Mouse (Mus musculus): ENCODE measurements around the gene Ly6g6d. TPM values are rescaled to one million over a fixed set of nuclear protein-coding genes. Genes with fewer than 3 reads are reported as not detected.
"Not testable (repeated sequence)": the region's sequence is repeated elsewhere in the genome, so short reads cannot be mapped to it uniquely, and the experiment has no call there.

Gene Ly6g6d
- total RNA-seq (2022): under 1 TPM in 2 of 4 experiments, not detected in 2; 0.46 to 0.68 TPM

GRCm38 (mm10) chr17:35077786-35078233 is at the start of gene Ly6g6d:
Ly6g6d (minus strand) TSS chr17:35078065.
- no peak for DNase-seq

DNA sequence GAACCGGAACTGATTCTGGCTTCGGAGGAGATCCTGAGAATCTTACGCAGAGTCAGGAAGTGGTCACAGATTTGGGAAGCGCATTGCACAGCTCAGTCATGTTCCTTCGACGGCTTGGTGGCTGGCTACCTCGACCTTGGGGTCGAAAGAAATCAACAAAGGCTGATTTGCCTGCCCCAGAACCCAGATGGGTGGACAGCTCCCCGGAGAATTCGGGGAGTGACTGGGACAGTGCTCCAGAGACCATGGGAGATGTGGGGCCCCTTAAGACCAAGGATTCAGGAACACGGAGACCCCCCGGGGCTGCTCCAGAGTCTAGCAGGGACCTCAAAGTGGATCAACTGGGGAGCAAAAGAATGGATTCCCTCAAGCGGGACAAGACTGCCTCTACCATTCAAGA is 49.2 kb upstream of the Ly6g6d start:
- no peak for DNase-seq

GRCm38 (mm10) chr17:35126206-35126611 is 48.3 kb upstream of the Ly6g6d start, which contains the start of gene D17H6S53E:
D17H6S53E (plus strand) TSS chr17:35126373.
- peak; percentile 71 for DNase-seq

DNA sequence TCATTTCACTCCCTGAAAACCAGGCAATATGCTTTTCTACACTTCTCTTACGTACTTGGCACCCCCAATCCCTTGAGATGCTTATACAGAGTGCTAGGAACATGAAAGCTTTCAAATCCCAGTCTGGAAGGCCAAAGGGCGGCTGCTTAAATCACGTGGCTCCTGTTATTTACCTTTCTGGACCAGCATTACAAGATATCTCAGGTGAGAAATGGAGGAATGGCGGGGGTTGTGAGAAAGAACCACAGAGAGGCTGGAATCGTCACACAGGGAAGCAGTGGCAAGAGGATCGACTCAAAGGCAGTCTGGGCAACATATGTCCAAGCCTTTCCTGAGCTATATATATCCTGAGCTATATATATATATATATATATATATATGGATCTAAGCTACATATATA is 47.7 kb upstream of the Ly6g6d start:
- DNase-seq: no peak

DNA sequence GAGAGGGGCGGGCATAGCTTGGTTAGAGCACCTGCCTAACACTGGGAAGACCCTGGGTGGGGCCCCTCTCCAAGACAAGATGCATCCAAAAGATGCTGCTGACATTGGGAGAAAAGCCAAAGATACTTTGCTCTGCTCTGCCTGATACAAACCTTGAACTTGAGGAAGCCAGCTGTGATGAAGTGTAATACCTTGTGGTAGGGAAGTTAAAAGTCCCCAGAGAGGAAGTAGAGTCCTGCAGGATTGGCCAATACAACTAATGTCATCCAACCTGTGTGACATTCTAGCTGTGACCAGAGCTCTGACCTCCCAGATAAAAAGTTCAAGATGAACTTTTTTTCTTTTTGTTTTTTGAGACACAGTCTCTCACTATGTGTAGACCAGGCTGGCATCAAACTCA is 47.2 kb upstream of the Ly6g6d start:
- no peak for DNase-seq

- DNase-seq: not testable (repeated sequence)
Observed at GRCm38 (mm10) chr17:35124261-35124896, 46.5 kb upstream of the Ly6g6d start.

- not testable (repeated sequence) for DNase-seq
Observed at GRCm38 (mm10) chr17:35123287-35123686, 45.4 kb upstream of the Ly6g6d start.

- DNase-seq: no peak
Observed at GRCm38 (mm10) chr17:35121871-35122303, 44.0 kb upstream of the Ly6g6d start, which contains the start of gene Csnk2b. Csnk2b (minus strand) TSS chr17:35122053.

DNA sequence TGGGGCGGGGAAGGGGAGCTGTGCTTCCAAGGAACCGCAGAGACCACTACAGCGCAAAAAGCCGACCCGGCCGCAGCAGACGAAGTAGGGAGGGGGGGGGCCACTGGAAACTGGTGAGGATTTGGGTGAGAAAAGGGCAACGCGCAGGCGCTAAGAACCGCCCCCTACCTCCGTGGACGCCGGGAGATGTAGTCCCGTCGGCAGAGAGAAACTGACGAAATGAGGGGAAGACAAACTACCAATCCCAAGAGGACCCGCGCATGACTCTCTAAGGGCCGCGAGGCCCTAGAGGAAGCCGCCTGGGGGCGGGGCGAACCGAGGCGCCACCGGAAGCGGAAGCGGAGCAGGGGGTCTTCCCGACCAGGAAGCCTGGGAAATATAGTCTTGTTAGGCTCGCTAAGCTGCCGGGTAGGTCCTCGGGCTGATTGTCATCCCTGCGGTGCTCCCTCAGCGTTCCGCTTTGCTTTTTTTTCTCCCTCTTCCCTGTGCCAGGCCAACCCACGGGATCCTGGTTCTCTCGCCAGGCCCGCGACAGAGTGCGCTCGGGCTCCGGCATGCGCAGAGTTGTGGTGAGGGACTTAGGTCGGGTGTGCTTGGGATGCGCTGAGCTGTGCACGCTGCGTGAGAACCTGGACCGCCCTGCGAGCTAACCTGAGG is 43.4 kb upstream of the Ly6g6d start, which contains the start of gene Gpank1:
Gene Gpank1, plus strand, starts transcription at position 313 of the 657 bp plus-strand sequence.
- DNase-seq: peak; percentile 99

GRCm38 (mm10) chr17:35120745-35121142 is 42.9 kb upstream of the Ly6g6d start:
- no peak for DNase-seq

DNA sequence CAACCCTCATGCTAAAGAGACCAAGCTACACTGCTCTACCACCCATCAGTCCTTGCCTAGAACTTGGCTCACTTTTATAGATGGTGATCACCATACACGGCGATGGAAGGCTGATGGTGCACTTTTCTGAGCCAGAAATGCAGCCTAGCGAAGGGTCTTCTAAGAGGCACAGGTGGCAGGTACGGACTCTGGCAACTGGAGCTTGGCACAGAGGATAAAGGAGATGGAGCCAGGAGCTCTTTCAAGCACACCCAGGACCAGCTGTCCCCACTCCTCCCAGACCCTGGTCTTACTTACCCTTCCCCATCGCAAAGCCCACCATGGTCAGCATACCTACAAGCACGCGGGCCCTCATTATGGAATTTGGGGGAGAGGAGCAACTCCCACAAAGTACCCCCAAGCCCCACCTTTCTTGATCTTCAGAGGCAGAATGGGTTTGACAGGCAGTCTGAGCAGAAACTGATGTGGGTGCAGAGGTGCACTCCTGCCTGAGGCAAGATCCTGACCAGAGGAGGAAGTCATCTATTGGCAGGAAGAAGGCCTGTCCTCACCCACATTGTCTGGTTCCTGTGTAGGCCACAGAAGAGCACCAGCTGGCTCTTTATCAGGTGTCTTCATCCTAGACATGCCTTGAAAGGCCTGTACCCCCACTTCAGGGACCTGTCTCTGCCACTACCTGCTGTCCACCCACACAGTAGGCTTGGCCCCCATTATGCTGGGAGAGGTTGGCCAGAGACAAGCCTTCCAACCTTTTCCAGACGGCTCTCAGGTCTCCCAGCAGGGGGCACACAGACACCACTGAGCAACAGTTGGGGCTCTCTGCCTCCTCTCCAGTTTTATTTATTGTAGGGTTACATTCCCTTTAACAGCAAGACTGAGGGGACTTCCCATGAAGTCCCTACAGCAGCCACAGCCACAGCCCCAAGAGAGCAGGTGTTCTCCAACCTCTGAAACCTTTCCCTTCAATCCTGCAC is 37.5 kb upstream of the Ly6g6d start, which contains the start of gene Ly6g5b:
Gene Ly6g5b, minus strand, starts transcription at position 383 of the 974 bp plus-strand sequence.
- no peak for DNase-seq

DNA sequence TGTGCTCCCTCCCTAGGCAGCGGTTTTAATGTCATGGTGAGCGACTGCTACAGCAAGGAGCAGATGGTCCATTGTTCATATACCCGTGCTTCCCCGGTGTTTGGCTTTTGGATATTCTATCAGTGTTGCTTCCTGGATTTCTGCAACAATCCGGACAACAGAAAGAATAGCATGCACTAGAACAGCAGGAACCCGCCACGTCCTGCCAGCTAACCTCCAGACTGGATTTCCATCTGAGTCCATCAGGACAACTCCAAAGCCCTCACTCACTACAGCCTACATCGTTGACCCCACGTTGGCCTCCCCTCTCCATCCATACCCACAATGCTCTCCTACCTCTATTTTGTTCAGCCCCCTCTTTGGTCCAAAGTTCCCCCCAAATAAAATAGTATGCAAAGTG is 33.9 kb upstream of the Ly6g6d start:
- DNase-seq: no peak

DNA sequence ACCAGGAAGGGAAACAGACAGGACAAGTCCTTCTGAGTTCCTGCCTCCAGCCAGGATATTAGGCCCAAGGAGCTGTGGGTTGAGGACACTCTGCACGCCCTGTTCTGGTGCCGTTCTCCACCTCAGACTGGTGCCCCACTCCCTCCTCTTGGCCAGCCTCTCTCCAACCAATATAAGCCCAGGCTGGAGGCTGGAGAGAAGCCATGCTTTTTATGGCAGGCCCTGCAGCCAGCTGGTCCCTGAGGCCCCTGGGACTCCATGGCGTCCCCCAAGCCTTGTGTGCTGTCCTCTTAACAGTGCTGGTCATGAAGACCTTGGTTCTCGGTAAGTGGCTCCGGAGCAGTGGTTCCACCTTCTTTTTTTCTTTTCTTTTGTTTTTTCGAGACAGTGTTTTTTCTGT is 30.2 kb upstream of the Ly6g6d start, which contains the start of gene Ly6g5c:
Gene Ly6g5c, plus strand, starts transcription at position 183 of the 400 bp plus-strand sequence.
- no peak for DNase-seq

DNA sequence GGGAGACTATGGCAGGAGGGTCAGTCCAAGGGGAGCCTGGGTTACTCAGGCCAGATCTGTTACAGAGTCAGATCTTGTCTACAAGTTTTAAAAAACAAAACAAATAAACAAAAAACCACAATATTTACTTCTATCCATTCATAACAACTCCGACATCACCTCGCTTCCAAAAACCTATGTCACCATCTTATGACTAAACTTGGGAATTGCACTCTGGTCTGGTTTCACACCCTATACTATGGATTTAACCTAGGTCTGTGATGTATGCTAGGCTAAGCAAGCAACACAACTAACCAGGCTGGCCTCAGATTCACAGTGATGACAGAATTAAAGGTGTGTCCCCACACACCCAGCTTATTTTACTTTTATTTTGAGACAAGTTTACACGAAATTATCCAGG is 28.7 kb upstream of the Ly6g6d start:
- DNase-seq: no peak

DNA sequence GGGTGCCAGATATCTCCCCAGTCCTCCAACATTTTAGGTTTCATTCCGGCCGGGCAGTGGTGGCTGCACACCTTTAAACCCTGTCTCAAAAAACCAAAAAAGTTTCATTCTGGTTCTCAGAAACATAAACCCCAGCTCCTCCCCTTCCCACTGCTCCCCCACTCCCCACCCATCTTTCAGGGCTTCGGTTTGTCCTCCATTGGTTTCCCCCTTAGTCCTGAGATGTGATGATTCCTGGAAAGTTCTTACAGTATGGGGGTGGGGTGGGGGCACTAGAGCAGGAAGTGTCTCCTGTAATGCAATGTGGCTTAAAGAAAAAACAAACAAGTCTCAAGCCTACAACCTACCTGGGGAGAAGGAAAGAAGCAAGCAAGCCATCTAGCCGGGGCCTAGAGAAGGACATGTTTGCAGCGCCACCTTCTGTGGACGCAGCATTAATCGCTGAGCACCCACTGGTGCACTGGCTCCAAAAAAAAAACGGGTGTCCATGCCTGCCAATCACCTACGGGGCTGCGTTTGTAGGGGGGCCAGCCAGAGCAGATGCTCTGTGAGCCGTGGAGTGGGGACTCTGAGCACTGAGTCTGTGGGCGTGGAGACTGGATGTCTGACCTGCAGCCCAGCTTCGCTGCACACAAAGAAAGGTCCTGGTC is 28.0 kb upstream of the Ly6g6d start:
- DNase-seq: no peak

DNA sequence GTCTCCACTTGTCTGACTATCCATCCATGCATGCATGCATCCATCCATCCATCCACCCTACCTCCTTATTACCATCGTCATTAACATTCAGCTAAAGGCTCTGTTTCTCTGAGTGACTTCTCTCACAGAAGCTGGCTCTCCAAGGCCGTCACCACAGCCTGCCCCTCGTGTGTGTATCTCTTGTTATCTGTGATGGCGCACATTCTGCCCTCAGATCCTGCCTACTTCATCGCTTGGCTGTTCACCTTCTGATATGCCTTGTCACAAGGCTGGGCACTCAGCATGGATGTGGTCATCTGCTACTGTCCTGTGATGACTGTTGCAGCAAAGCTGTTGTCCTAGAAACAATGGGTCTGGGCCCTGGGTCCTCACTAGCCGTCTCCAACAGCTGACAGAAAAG is 26.9 kb upstream of the Ly6g6d start:
- DNase-seq: no peak

- no peak for DNase-seq
Observed at GRCm38 (mm10) chr17:35104079-35104478, 26.2 kb upstream of the Ly6g6d start.

- no peak for DNase-seq
Observed at GRCm38 (mm10) chr17:35103221-35103690, 25.4 kb upstream of the Ly6g6d start.

- DNase-seq: no peak
Observed at GRCm38 (mm10) chr17:35102299-35102698, 24.4 kb upstream of the Ly6g6d start.

DNA sequence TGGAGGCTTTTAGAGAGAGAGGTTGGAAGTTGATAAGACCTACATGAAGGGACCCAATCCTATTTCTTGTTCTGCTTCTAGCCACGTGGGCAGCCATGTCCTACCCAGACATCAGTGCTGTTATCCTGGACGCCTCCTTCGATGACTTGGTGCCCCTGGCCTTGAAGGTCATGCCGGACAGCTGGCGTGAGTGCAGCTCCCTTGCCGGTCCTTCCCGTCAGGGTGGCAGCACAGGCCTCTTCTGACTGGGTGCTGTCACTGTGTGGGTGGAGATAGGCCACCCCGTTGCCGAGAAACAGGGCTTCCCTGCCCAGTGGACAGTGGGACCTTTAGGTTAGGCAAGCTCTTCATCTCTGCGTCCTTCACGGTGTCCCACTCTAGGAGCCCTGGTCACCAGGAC is 23.3 kb upstream of the Ly6g6d start:
- no peak for DNase-seq

GRCm38 (mm10) chr17:35100196-35100765 is 22.4 kb upstream of the Ly6g6d start:
- no peak for DNase-seq
